Mouse (Mus musculus) heart, adult 11 months (tissue): ENCODE data around the gene Gp1ba.

ENCODE experiments used
- DNase-seq: peaks from one replicate; pipeline ENCODE4 v3.0.0; 2022

The Gp1ba gene

GRCm38 (mm10) chr11:70638714-70639278, at the start of gene Gp1ba:
Gp1ba (plus strand) TSS chr11:70639122.
- DNase-seq: no peak

- no peak for DNase-seq
Observed at GRCm38 (mm10) chr11:70591733-70592132, 47.2 kb upstream of the Gp1ba start.

DNA sequence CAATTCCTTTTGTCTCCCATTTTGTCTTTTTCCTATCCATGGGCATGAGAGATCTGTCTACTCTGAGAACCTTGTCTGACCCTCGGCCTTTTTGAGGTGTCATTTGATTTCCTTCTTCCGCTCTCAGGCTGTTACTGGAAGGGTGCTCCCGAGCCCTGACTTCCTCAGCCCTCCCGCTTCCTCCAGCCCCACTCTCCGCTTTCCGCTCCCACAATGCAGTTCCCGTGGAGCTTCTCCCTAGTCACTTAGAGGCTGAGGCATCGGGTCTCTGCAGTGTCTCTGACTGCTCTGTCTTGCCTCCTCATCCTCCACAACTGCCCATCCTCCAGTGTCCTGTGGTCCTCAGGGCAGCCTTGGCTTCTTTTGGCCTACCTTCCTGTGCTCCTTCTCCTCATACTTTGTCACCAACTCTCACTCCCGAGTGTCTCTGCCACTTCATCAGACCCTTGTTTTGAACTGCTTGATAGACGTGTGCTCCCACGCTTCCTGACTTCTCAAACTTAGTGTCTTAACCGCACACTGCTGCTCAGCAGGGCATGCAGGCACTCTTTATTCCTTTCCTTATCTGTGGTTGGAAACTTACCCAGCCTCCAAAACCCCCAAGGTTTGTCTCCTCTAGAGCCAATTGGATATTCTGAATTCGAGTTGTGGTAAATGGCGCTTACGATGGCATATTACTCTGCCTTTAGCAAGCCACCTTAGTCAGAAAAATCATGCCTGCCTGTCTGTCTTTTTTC, 44.5 kb upstream of the Gp1ba start:
- peak; percentile 98 for DNase-seq

GRCm38 (mm10) chr11:70595638-70596037, 43.3 kb upstream of the Gp1ba start:
- DNase-seq: peak; percentile 97

GRCm38 (mm10) chr11:70596094-70596493, 42.8 kb upstream of the Gp1ba start:
- DNase-seq: peak; percentile 93

DNA sequence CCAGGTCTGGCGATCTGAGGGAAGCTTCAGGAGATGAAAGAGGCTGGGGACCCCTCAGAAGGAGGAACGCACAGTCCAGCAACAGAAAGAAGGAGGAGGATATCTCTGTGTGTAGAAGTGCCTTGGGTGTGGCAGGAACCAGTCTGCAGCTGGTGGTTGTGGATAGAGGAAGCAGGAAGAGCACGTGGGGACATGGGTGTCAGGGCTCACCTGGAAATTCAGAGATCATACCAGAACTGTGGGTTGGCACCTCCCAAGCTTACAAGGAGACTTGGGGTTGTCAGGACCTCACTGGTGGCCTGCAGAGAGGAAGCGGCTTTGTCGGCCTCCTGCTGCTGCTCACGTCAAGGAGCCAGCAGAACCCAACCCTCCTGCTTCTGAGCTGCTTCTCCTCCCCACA, 41.6 kb upstream of the Gp1ba start:
- no peak for DNase-seq

GRCm38 (mm10) chr11:70598451-70598953, 40.4 kb upstream of the Gp1ba start:
- no peak for DNase-seq

GRCm38 (mm10) chr11:70605024-70605566, 33.8 kb upstream of the Gp1ba start:
- peak; percentile 95 for DNase-seq

DNA sequence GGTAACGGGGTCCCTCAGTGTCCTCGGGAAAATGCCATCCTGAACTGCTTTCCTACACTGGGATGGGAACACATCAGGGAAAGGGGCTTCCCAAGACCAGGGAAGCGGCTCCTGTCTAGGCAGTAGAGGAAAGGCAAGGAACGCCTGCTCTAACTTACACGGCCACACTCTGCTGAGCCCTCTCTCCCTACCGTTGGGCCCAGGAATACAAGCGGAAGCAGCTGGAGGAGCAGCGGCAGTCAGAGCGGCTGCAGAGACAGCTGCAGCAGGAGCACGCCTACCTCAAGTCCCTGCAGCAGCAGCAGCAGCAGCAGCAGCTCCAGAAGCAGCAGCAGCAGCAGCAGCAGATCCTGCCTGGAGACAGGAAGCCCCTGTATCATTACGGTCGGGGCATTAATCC, 32.2 kb upstream of the Gp1ba start:
- DNase-seq: no peak

- DNase-seq: peak; percentile 90
Observed at GRCm38 (mm10) chr11:70607611-70608010, 31.3 kb upstream of the Gp1ba start.

- DNase-seq: peak; percentile 92
Observed at GRCm38 (mm10) chr11:70608381-70609066, 30.4 kb upstream of the Gp1ba start.

GRCm38 (mm10) chr11:70610752-70611151, 28.2 kb upstream of the Gp1ba start:
- no peak for DNase-seq

DNA sequence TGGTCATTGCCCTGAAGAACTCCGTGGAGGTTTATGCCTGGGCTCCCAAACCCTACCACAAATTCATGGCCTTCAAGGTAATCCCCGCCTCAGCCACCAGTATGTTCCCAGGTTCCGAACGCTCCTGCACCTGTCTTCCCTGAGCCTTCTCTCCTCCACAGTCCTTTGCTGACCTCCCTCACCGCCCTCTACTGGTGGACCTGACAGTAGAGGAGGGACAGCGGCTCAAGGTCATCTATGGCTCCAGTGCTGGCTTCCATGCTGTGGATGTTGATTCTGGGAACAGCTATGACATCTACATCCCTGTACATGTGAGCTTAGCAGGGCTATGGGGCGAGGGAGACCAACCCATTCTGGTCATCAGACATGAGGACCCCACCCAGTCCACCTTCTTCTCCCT, 26.4 kb upstream of the Gp1ba start:
- no peak for DNase-seq

GRCm38 (mm10) chr11:70615074-70615473, 23.8 kb upstream of the Gp1ba start:
- peak; percentile 99 for DNase-seq

- peak; percentile 88 for DNase-seq
Observed at GRCm38 (mm10) chr11:70615516-70616093, 23.3 kb upstream of the Gp1ba start, which contains the start of gene 4930544D05Rik. 4930544D05Rik (plus strand) TSS chr11:70615848.

DNA sequence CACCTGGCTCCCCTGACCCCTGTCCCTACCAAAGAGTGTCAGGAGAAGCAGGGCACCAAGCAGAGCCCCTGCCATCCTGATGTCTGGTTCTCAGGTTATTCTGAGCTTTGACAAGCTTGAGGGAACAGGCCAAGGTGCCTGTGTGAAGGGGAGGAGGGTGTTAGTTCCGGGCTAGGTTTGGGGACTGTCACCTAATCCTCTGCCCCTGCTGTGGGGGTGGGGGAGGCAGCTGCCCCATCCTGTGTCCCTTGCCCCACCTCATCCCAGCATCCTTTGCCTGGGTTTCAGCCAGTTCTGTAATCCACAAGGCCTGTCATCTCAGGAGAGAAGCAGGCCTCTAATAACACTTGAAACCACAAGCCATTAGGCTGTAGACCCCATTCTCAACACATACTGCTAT, 19.8 kb upstream of the Gp1ba start, which contains the start of gene Chrne:
Gene Chrne (minus strand): TSS at position 116 of the 400 bp plus-strand sequence.
- no peak for DNase-seq

DNA sequence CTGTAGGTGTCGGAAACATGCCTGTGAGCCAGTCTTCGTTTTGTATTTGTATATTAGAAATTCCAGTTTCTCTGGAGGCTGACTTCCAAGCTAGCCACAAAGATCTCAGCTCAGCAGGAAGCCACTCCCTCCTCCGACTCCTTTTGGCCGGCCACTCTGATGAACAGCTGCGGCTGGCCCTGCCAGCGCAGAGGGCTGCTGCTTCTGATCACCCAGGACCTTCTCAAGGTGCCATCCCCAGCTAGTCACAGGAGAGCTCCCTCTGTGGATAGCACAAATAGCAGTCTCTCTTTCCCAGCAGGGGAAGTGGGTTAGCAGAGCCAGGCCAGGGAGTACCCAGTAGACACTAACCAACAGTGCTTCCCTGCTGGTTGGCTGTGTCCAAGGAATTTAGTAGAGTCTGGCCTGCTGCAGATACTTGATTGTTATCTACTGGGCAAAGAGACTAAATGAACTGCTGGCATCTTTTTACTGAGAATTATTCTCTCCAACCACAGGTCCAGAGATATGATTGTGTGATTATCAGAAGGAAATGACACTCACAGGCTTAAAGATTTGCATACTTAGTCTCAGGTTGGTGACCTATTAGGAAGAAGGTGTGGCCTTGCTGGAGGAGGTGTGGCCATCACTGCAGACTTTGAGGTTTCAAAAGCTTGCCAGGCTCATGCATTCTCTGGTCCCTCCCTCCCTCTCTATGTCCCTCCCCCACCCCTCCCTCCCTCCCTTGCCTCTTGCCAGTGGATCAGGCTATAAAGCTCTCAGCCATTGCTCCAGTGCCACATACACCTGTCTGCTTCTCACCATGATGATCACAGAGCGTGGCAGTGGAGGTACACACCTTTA, 16.7 kb upstream of the Gp1ba start:
- DNase-seq: peak; percentile 89

- no peak for DNase-seq
Observed at GRCm38 (mm10) chr11:70623053-70623742, 15.7 kb upstream of the Gp1ba start.

GRCm38 (mm10) chr11:70625473-70625872, 13.4 kb upstream of the Gp1ba start:
- no peak for DNase-seq

DNA sequence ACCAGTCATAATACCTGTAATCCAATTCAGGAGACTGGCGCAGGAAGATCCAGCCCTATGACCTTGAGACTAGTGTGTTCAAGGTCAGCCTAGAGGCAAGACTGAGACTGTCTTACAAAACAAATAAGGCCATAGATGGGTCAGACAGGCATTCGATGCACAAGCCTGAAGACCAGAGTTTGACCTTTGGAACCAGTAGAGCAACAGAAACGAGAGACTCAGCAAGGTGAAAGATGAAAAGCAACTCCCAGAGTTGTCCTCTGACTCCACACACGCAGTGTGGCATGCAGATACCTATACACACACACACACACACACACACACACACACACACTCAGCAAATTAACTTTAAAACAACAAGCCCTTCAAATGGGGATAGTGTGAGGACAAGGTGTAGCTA, 12.0 kb upstream of the Gp1ba start:
- no peak for DNase-seq

DNA sequence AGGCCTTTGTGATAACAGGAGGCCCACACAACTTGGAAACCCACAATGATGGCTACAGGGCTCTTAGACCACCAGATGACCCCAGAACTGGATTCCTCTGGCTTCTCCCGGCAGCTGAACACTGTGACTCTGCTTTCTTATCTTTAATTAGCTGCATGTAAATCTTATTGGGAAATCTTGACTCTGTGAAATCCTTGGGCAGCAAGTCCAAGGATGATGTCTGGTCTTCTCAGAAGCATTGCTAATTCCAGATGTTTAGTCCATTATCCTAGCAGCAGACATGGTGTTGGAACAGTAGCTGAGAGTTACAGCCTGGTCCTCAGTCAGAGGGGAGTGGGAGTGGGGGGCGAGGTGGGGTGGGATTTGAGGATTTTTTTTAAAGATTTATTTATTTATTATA, 10.5 kb upstream of the Gp1ba start:
- no peak for DNase-seq
